Mouse (Mus musculus) heart, adult 8-10 months (tissue): Measurements from ENCODE around the gene Pbld1. TPM values are rescaled to one million over a fixed set of nuclear protein-coding genes. Genes with fewer than 3 reads are reported as not detected.
"Not testable (repeated sequence)": the region's sequence is repeated elsewhere in the genome, so short reads cannot be mapped to it uniquely, and the experiment has no call there.

Source experiments
- DNase-seq: peaks from one replicate; pipeline ENCODE4 v3.0.0; 2022; ENCODE audit warnings: low spot score
- total RNA-seq, 4 experiments: library from RNA; stranded (reverse); gene quantifications; 2 replicates each; pipeline ENCODE4 v1.2.4; 2022

Gene Pbld1
- total RNA-seq, 4 experiments from 2014 or later = 1.0 to 2.8 (median 2.0) TPM

GRCm38 (mm10) chr10:63039867-63040628, 19.9 kb upstream of the Pbld1 start:
- no peak for DNase-seq

DNA sequence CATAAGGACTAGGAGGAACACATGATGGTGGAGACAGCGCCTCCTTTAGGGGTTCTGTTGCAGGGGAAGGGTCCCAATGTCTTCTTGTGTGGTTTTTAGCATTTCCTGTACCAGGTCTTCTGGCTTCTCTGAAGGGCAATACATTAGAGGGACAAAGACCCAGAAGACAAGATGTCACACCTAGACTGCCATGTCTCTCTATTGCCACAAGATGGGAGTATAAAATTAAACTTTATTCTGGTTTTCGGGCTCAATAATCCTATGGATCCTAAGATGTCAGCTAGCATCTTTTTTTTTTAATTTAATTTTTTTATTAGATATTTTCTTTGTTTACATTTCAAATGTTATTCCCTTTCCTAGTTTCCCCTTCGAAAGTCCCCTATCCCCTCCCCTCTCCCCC, 16.8 kb upstream of the Pbld1 start:
- no peak for DNase-seq

GRCm38 (mm10) chr10:63047751-63048150, 12.2 kb upstream of the Pbld1 start:
- DNase-seq = no peak

- DNase-seq = no peak
Observed at GRCm38 (mm10) chr10:63049106-63049505, 10.9 kb upstream of the Pbld1 start.

DNA sequence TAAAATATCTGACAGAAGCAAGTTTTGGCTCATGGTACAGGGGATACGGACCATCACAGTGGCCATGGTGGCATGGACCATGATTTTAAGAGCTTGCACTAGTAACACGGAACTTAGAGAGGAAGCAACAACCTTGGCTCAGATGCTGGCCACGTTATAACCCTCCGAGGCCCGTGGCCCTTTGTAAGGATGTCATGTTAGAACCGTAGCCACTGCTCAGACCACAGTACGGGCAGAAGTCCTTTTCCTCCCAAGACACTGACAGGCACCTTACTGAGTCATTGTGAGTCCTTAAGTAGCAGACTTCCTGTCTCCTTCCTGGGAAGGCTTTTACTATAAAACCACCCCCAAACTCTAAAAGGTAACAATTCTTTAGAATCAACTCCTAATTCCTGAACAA, 8.7 kb upstream of the Pbld1 start:
- DNase-seq = no peak

DNA sequence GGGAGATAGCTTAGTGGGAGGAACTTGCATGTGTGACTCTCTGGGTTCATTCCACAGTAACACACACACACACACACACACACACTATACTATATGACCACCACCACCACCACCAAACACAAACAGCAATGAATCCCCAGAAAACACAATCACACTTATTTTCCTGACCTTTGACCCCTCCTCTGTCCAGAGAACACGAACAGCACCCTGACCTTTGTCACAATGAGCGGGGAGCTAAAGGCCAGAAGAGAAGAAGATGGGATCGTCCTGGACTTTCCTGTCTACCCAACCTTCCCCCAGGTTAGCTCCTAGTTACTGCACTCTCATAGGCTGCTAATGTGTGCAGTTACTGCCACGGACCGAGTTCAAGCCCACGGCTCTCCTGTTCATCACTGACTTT, 8.0 kb upstream of the Pbld1 start:
- no peak for DNase-seq

DNA sequence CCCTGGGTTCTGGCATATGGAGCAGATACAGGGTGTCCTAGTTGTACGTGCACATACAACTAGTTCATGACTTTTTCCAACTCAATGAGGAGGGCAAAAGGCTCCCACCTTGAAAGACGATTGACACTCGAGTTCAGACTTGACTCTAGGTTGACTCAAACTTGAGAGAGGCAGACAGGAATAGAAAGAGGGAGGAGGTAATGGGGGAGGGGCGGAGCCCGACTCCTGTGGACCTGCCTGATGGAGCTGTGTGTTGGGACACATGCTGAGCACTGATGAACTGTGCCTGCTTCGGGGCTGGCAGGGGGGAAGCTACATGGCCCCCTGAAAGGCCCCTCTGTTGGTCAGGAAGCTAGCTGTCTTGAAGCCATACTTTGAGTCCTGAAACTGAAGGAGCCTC, 7.0 kb upstream of the Pbld1 start:
- no peak for DNase-seq

DNA sequence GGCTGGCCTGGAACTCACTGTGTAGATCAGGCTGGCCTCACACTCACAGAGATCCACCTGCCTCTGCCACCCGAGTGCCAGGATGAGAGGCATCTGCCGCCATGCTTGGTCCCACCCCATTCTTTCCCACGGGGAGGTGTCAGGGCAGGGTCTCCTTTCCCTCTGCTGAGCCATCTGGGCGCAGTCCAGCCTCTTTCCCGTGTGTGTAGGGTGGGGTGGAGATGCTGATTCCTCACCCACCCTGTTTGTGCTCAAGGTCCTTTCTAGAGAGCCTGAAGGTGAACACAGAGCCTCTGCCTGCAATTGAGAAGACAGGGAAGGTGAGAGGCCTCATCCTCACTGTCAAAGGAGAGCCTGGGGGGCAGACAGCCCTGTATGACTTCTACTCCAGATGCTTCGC, 5.9 kb upstream of the Pbld1 start:
- not testable (repeated sequence) for DNase-seq

DNA sequence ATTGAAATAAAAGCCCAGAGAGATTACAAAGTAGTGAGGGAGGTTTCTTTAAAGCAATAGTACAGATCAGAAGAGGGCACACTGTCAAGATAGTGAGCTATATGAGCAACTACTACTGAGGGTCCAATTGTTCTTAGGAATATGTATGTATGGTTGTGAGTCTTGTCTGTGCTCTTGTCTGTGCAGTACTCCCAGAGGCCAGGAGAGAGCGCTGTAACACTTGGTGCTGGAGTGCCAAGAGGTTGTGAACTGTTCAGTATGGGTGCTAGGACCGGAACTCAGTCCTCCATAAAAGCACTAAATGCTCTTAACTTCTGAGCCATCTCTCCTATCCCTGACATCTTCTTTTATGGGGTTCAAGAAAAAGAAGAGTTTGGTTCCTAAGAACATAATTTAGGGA, 5.4 kb upstream of the Pbld1 start:
- no peak for DNase-seq

DNA sequence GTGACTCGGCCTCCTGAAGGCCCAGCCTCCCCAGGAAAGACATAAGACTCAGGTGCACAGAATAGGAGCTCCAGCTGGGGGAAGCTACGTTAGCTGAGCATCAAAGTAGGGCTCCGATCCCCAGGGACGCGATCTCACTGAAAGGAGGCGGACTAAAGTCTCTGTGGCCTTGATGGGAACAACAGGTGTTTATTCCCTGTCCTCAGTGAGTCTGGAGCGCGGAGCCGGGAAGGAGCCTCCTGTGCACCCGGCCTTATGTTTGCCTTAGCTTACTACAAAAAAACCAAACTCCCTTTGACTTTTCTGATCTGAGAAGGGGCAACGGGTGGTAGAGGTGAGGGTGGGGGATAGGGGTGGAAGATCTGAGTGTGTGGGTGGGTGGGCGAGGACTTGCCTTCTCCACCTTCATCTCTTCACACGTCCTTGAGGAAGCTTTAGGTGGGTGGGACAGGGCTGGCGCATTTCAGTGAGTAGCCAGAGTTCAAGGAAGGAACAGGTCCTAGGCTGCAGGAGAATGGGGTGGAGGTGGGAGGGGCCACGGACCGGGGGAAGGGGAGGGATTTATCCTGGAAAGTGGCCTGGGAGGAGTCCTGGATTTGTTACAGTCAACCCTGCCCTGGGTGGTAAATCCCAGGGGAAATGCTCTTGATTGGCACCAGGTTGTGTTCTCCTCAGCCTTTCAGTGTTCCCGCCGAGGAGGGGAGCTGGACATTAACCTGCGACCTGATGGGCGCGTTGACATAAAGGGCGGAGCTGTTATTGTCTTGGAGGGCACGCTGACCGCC, 2.8 kb upstream of the Pbld1 start:
- peak; percentile 58 for DNase-seq

- DNase-seq = peak; percentile 62
Observed at GRCm38 (mm10) chr10:63060406-63060805, 444 bp downstream of the Pbld1 start.

GRCm38 (mm10) chr10:63061266-63061665, 1.3 kb downstream of the Pbld1 start:
- no peak for DNase-seq

DNA sequence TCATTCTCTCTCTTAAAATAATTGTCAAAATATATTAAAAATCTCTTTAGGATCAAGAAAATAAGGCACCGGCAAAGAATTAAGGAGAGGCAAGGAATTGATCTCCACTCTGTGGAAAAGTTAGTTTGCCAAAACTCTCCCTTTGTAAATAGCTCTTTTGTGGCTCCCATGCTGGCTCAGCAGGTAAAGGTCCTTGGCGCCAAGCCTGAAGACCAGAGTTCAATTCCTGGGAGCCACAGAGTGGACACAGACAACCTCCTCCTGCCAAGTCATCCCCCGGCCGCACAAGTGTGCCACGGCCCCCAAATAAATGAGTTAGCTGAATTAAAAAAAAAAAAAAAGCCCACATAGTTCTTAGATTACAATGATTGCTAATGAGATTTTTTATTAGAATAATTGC, 2.7 kb downstream of the Pbld1 start:
- DNase-seq = no peak

- DNase-seq = no peak
Observed at GRCm38 (mm10) chr10:63063365-63063764, 3.4 kb downstream of the Pbld1 start.

- DNase-seq = no peak
Observed at GRCm38 (mm10) chr10:63064516-63064915, 4.6 kb downstream of the Pbld1 start.

- no peak for DNase-seq
Observed at GRCm38 (mm10) chr10:63065561-63065960, 5.6 kb downstream of the Pbld1 start.

GRCm38 (mm10) chr10:63065988-63066387, 6.0 kb downstream of the Pbld1 start:
- DNase-seq = peak; percentile 67

- DNase-seq = no peak
Observed at GRCm38 (mm10) chr10:63086304-63086703, 26.3 kb downstream of the Pbld1 start.

GRCm38 (mm10) chr10:63089103-63089757, 29.3 kb downstream of the Pbld1 start:
- DNase-seq = no peak

GRCm38 (mm10) chr10:63089758-63090571, 30.0 kb downstream of the Pbld1 start:
- DNase-seq = no peak

- no peak for DNase-seq
Observed at GRCm38 (mm10) chr10:63091915-63092314, 32.0 kb downstream of the Pbld1 start.
